Mouse (Mus musculus) stomach, postnatal 0 days (tissue): ENCODE measurements around the gene Kit.

Experiments
- CTCF ChIP-seq: IDR thresholded peaks from 2 replicates; pipeline ENCODE4 v1.5.1; 2016; ENCODE audit warnings: antibody characterized with exemption, low read depth, mild to moderate bottlenecking, moderate library complexity
- EP300 ChIP-seq: optimal IDR thresholded peaks from 2 replicates; pipeline ENCODE3; 2016; ENCODE audit warnings: antibody characterized with exemption

- TF ChIP-seq CTCF: no peak
- TF ChIP-seq EP300: no peak
These were observed 38.6 kb upstream of the Kit start for GRCm38 (mm10) chr5:75536156-75536555.
